1 mouse cellular context compared by ENCODE assay signal in the genomic region with DNA sequence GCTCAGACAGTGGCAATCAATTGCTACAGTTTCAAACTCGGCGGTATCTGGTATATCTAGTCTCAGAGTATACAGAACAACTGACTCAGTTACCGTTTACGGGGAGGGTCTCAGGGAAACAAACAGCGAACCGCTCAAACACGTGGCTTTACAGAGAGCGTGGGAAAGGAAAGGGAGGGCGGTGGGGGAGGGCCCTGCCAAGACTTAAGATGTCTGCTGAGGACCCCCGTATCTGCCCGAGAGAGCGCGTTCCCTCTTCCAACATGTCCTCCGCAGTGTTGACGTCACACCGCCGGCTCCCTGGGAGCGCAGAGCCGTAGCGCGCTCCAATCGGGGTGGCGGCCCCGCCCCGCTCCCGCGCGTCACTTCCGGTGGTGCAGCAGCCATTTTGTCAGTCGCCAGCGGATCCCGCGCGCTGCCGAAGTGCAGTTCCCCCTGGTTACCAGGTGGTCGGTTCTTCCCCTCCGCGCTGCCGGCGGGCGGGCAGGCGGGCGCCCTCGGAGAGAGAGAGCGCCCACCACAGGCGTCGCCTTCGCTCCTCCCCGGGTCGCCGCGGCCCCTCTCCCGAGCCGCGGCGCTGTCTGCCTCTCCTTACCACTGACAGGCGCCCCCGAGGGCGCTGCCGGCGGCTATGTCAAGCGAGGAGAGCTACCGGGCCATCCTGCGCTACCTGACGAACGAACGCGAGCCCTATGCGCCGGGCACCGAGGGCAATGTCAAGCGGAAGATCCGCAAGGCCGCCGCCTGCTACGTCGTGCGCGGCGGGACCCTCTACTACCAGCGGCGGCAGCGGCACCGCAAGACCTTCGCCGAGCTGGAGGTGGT.
TF ChIP-seq lines count a peak whose summit lies in the region.

A gene (plus strand): TSS at position 453 of the 825 bp plus-strand sequence.

TF ChIP-seq in CH12.LX, 34 proteins besides CTCF, POLR2A, EP300 and RAD21 (continued from another document):
- TF ChIP-seq GABPA (IDR thresholded peaks at IDR 0.05; ENCODE audit: insufficient replicate concordance, low read depth, low read length), result peak; percentile 36; the same call in 1 of the 2 replicates
- peak; percentile 100 for TF ChIP-seq MXI1 (IDR thresholded peaks at IDR 0.05; ENCODE audit: low read depth, low read length)
- peak; percentile 81 for TF ChIP-seq IRF4 (IDR thresholded peaks at IDR 0.05; ENCODE audit: low read depth, low read length)
- peak; percentile 98 for TF ChIP-seq SIN3A (IDR thresholded peaks at IDR 0.05; ENCODE audit: low read length)
- TF ChIP-seq KAT2A (IDR thresholded peaks at IDR 0.05; ENCODE audit: insufficient replicate concordance, low read length), result peak; percentile 90
- TF ChIP-seq ZKSCAN1 (IDR thresholded peaks at IDR 0.05; ENCODE audit: borderline replicate concordance, low read depth, low read length), result no peak
- TF ChIP-seq MEF2A (IDR thresholded peaks at IDR 0.05; ENCODE audit: borderline replicate concordance, low read depth, low read length), result peak; percentile 82
- peak; percentile 92 for TF ChIP-seq HCFC1 (IDR thresholded peaks at IDR 0.05; ENCODE audit: low read depth, low read length)
- peak; percentile 51; the same call in 1 of the 2 replicates for TF ChIP-seq USF1 (IDR thresholded peaks at IDR 0.05; ENCODE audit: low read depth, low read length)
- TF ChIP-seq ZC3H11A (IDR thresholded peaks at IDR 0.05; ENCODE audit: low read depth, low read length), result no peak
- TF ChIP-seq MYC (IDR thresholded peaks at IDR 0.05; ENCODE audit: low read depth, low read length), result peak; percentile 100
- no peak; the same call in 1 of the 2 replicates for TF ChIP-seq UBTF (IDR thresholded peaks at IDR 0.05; ENCODE audit: low read depth, low read length)
- TF ChIP-seq MAFK (IDR thresholded peaks at IDR 0.05; ENCODE audit: insufficient replicate concordance, low read length), result no peak
- TF ChIP-seq MAX (IDR thresholded peaks at IDR 0.05; ENCODE audit: low read length), result peak; percentile 100
- TF ChIP-seq BHLHE40 (IDR thresholded peaks at IDR 0.05; ENCODE audit: low read depth, low read length), result peak; percentile 59
- TF ChIP-seq ETS1 (conservative IDR thresholded peaks at IDR 0.05; ENCODE audit: low read depth, low read length), result peak; percentile 60; the same call in 1 of the 2 replicates
- peak; percentile 70; the same call in 1 of the 2 replicates for TF ChIP-seq TBP (conservative IDR thresholded peaks at IDR 0.05; ENCODE audit: low read depth, low read length)
- peak; percentile 88 for TF ChIP-seq ZMIZ1 (IDR thresholded peaks at IDR 0.05; ENCODE audit: low read depth, low read length)
- TF ChIP-seq MAZ (IDR thresholded peaks at IDR 0.05; ENCODE audit: low read depth, low read length), result peak; percentile 78
- TF ChIP-seq TCF12 (IDR thresholded peaks at IDR 0.05; ENCODE audit: low read depth, low read length), result peak; percentile 84
- TF ChIP-seq CHD2 (IDR thresholded peaks at IDR 0.05; ENCODE audit: low read length), result peak; percentile 84
- TF ChIP-seq CHD1 (IDR thresholded peaks at IDR 0.05; ENCODE audit: low read depth, low read length), result no peak
- no peak for TF ChIP-seq SMC3 (IDR thresholded peaks at IDR 0.05; ENCODE audit: low read depth, low read length)
